Mouse (Mus musculus) hindbrain, embryonic 16.5 days (tissue): ENCODE measurements around the gene Npvf. TPM values are rescaled to one million over a fixed set of nuclear protein-coding genes. Genes with fewer than 3 reads are reported as not detected.
"Not testable (repeated sequence)": the region's sequence is repeated elsewhere in the genome, so short reads cannot be mapped to it uniquely, and the experiment has no call there.

Experiments
- ATAC-seq: fragments of 200-750 bp; cut with Nextera tagmentation; 2 replicates; pipeline ENCODE4 v1.8.0; 2017; ENCODE audit warnings: moderate TSS enrichment, moderate library complexity
- H3K27ac ChIP-seq: fragments of 300-500 bp; sonication (generic); 2 replicates; pipeline ENCODE4 v1.5.1; 2014; ENCODE audit warnings: low read depth, mild to moderate bottlenecking, control low read depth, low read length, moderate library complexity
- H3K27me3 ChIP-seq: fragments of 300-500 bp; sonication (generic); replicated peaks from 2 replicates; pipeline ENCODE4 v1.6.1; 2014; ENCODE audit warnings: low read length; ENCODE audit not compliant: control insufficient read depth, insufficient read depth
- H3K36me3 ChIP-seq: fragments of 300-500 bp; sonication (generic); 2 replicates; pipeline ENCODE4 v1.6.1; 2014; ENCODE audit warnings: mild to moderate bottlenecking, low read length, moderate library complexity, mixed read lengths; ENCODE audit not compliant: control insufficient read depth, insufficient read depth
- H3K4me1 ChIP-seq: fragments of 300-500 bp; sonication (generic); 2 replicates; pipeline ENCODE4 v1.6.1; 2014; ENCODE audit warnings: low read depth, low read length; ENCODE audit not compliant: control insufficient read depth, insufficient read depth
- H3K4me2 ChIP-seq: fragments of 300-500 bp; sonication (generic); 2 replicates; pipeline ENCODE4 v1.6.1; 2014; ENCODE audit warnings: mild to moderate bottlenecking, low read length, control low read depth, moderate library complexity
- H3K4me3 ChIP-seq: fragments of 300-500 bp; sonication (generic); 2 replicates; pipeline ENCODE4 v1.5.1; 2014; ENCODE audit warnings: mild to moderate bottlenecking, low read length, control low read depth, moderate library complexity
- H3K9ac ChIP-seq: fragments of 300-500 bp; sonication (generic); 2 replicates; pipeline ENCODE4 v1.6.1; 2014; ENCODE audit warnings: low read depth, mild to moderate bottlenecking, control low read depth, low read length, moderate library complexity
- H3K9me3 ChIP-seq: fragments of 300-500 bp; sonication (generic); 2 replicates; pipeline ENCODE4 v1.6.1; 2014; ENCODE audit warnings: mild to moderate bottlenecking, low read length, moderate library complexity; ENCODE audit not compliant: control insufficient read depth
- WGBS: fragments of 180-500 bp; shearing (Covaris S2); extraction: QIAGEN DNeasy Blood & Tissue Kit; methylation state at CpG from one replicate; pipeline ENCODE4 v1.1.7; 2014; 5-methylcytosine and 5-hydroxymethylcytosine counted together
- polyA plus RNA-seq: library from polyadenylated mRNA; unstranded; fragments of >200 nt; fragmentation: Nextera tagmentation; extraction: Ambion mirVana; gene quantifications from 2 replicates; pipeline ENCODE4 v1.2.1, GENCODE M21; 2015

Npvf gene
- polyA plus RNA-seq, 1 experiment from 2014 or later, result 0.26 TPM

- Histone ChIP-seq H3K9ac (no peak overlapping the region), H3K4me3 (no peak overlapping the region), H3K9me3 (no peaks in the 10 kb centered on the region), H3K36me3 (no peaks in the 10 kb centered on the region), H3K4me2 (no peak overlapping the region), H3K4me1 (peaks cover 8% of the 10 kb centered on the region), H3K27me3 (no peaks in the 10 kb centered on the region), H3K27ac (no peak overlapping the region)
- ATAC-seq, result no peak
- WGBS, result 83% methylated on average over 6 of the region's 6 CpGs
These were observed 6.6 kb downstream of the Npvf start for GRCm38 (mm10) chr6:50647656-50648055.

GRCm38 (mm10) chr6:50646659-50647058 is 7.6 kb downstream of the Npvf start:
- WGBS, result 39% methylated on average over 3 of the region's 3 CpGs
- H3K9me3 ChIP-seq, result no peaks in the 10 kb centered on the region

GRCm38 (mm10) chr6:50644701-50645100 is 9.5 kb downstream of the Npvf start:
- H3K36me3 ChIP-seq, result no peaks in the 10 kb centered on the region
- H3K27ac ChIP-seq, result no peak overlapping the region
- no peak overlapping the region for H3K9ac ChIP-seq
- peaks cover 8% of the 10 kb centered on the region for H3K4me1 ChIP-seq
- WGBS, result 65% methylated on average over 3 of the region's 3 CpGs
- no peaks in the 10 kb centered on the region for H3K9me3 ChIP-seq
- H3K27me3 ChIP-seq, result no peaks in the 10 kb centered on the region
- H3K4me2 ChIP-seq, result no peak overlapping the region
- H3K4me3 ChIP-seq, result no peak overlapping the region
- no peak for ATAC-seq

More at GRCm38 (mm10) chr6:50646659-50647058, 7.6 kb downstream of the Npvf start:
- Histone ChIP-seq H3K27me3 (no peaks in the 10 kb centered on the region), H3K9ac (no peak overlapping the region), H3K27ac (no peak overlapping the region), H3K36me3 (no peaks in the 10 kb centered on the region), H3K4me2 (no peak overlapping the region), H3K4me1 (peaks cover 8% of the 10 kb centered on the region), H3K4me3 (no peak overlapping the region)
- ATAC-seq, result no peak

DNA sequence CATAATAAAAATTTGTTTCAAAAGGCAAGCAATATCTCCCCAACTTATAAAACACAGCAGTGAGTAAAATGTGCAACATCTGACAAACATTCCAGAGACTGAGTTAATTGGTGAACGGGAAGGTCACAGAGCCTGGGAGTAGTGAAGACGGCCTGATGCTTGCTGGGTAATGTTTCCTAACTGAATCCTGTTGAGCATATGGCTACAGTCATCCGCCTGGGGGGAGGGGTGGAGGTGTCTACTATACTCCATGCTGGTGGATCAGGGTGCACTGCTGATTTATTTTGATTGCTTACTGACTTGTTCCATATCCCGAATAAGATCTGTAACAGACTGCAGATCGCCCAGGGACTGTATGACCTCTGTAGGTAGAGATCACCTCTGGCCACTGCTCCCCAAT is 12.3 kb downstream of the Npvf start:
- Histone ChIP-seq H3K36me3 (no peaks in the 10 kb centered on the region), H3K9ac (no peak overlapping the region), H3K4me3 (no peak overlapping the region), H3K9me3 (no peaks in the 10 kb centered on the region), H3K27me3 (no peaks in the 10 kb centered on the region), H3K27ac (no peak overlapping the region), H3K4me1 (peaks cover 8% of the 10 kb centered on the region), H3K4me2 (no peak overlapping the region)
- WGBS, result 74% methylated on average over 5 of the region's 5 CpGs
- ATAC-seq, result no peak

DNA sequence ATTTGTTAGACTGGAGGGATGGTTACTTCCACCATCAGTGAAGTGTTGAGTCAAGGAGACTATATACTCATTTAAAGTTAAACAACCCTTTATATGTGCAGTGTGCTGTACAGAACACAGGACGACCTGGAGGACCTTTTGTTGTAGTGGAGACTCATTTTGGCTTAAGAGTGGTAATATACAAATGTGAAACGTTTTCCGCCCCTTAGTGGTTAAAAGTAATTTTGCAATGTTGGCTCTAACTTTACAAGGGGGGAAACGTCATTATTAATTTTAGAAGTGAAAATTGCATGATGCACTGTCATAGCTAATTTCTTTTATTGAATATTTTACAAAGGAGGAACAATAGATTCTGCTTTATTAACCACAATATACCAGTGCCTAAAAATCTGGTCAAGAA is 13.9 kb downstream of the Npvf start:
- ATAC-seq, result no peak
- H3K27me3 ChIP-seq, result no peaks in the 10 kb centered on the region
- H3K4me3 ChIP-seq, result no peak overlapping the region
- no peak overlapping the region for H3K4me2 ChIP-seq
- no peaks in the 10 kb centered on the region for H3K36me3 ChIP-seq
- no peaks in the 10 kb centered on the region for H3K9me3 ChIP-seq
- H3K27ac ChIP-seq, result no peak overlapping the region
- WGBS, result 82% methylated on average over 4 of the region's 4 CpGs
- H3K9ac ChIP-seq, result no peak overlapping the region
- H3K4me1 ChIP-seq, result peaks cover 8% of the 10 kb centered on the region

GRCm38 (mm10) chr6:50639656-50640055 is 14.6 kb downstream of the Npvf start:
- no peak overlapping the region for H3K4me2 ChIP-seq
- 43% methylated on average over 2 of the region's 2 CpGs for WGBS
- H3K9ac ChIP-seq, result no peak overlapping the region
- H3K27me3 ChIP-seq, result no peaks in the 10 kb centered on the region
- H3K4me3 ChIP-seq, result no peak overlapping the region
- H3K9me3 ChIP-seq, result peaks cover 3% of the 10 kb centered on the region; the same call in 1 of the 2 replicates
- H3K4me1 ChIP-seq, result peaks cover 8% of the 10 kb centered on the region
- no peaks in the 10 kb centered on the region for H3K36me3 ChIP-seq
- no peak overlapping the region for H3K27ac ChIP-seq
- no peak for ATAC-seq

DNA sequence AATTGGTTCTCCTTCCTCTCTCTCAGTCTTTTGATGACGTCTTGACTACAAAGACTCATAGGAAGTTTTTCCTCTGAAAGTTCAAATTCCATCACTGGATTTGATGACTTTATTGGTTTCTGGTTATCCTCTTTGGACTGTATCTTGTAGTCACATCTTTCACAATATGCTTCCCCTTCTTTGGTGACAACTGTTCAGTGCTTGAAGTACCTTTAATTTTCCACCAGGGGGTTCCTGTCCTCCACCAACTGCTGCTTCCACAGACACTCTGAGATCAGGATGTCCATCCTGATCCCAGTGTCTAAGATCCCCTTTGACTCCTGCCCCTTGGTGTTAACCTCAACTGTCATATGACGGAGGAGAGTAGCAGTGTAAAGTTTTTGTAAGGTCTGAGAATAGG is 28.1 kb downstream of the Npvf start:
- 81% methylated on average over 2 of the region's 2 CpGs for WGBS
- H3K4me2 ChIP-seq, H3K9ac ChIP-seq, H3K27ac ChIP-seq, H3K9me3 ChIP-seq, H3K4me1 ChIP-seq, ATAC-seq, H3K4me3 ChIP-seq, H3K36me3 ChIP-seq, H3K27me3 ChIP-seq: not testable (repeated sequence)

GRCm38 (mm10) chr6:50618273-50618672 is 36.0 kb downstream of the Npvf start:
- 93% methylated on average over 1 of the region's 1 CpGs for WGBS

GRCm38 (mm10) chr6:50601620-50602019 is 52.6 kb downstream of the Npvf start:
- Histone ChIP-seq H3K4me3 (no peak overlapping the region), H3K4me1 (no peaks in the 10 kb centered on the region; the same call in 1 of the 2 replicates), H3K36me3 (no peaks in the 10 kb centered on the region), H3K27me3 (no peaks in the 10 kb centered on the region), H3K27ac (no peak overlapping the region), H3K9me3 (no peaks in the 10 kb centered on the region), H3K9ac (no peak overlapping the region), H3K4me2 (no peak overlapping the region)
- WGBS, result 26% methylated on average over 4 of the region's 4 CpGs
- no peak for ATAC-seq

More at GRCm38 (mm10) chr6:50618273-50618672, 36.0 kb downstream of the Npvf start:
- ATAC-seq, H3K4me2 ChIP-seq, H3K27me3 ChIP-seq, H3K4me3 ChIP-seq, H3K9ac ChIP-seq, H3K9me3 ChIP-seq, H3K27ac ChIP-seq, H3K36me3 ChIP-seq, H3K4me1 ChIP-seq: not testable (repeated sequence)
